Mouse (Mus musculus): Measurements from ENCODE around the gene Pde11a. TPM values are rescaled to one million over a fixed set of nuclear protein-coding genes. Genes with fewer than 3 reads are reported as not detected.
A peak's percentile ranks its signal among the peaks of the same experiment; 100 is the strongest.

Gene Pde11a
- polyA plus RNA-seq, 1 experiment from 2014 or later: 0.18 TPM

- peaks cover 5% of the 10 kb centered on the region; the same call in 1 of the 2 replicates for H3K4me1 ChIP-seq (replicated peaks)
- no peaks in the 10 kb centered on the region for H3K36me3 ChIP-seq
- WGBS: 73% methylated on average over 2 of the region's 2 CpGs
- no peaks in the 10 kb centered on the region for H3K27me3 ChIP-seq
- no peaks in the 10 kb centered on the region for H3K9me3 ChIP-seq (replicated peaks)
- no peak overlapping the region for H3K9ac ChIP-seq
- H3K27ac ChIP-seq: no peak overlapping the region
- no peak overlapping the region for H3K4me2 ChIP-seq
- no peak overlapping the region for H3K4me3 ChIP-seq
- no peak for ATAC-seq (replicated peaks; ENCODE audit: insufficient number of reproducible peaks, insufficient read depth, low FRiP score, low read depth)
Measured at GRCm38 (mm10) chr2:76239175-76239574, 99.4 kb downstream of the Pde11a start.

- no peak overlapping the region for H3K27ac ChIP-seq
- no peak overlapping the region for H3K4me3 ChIP-seq
- no peaks in the 10 kb centered on the region for H3K9me3 ChIP-seq (replicated peaks)
- H3K36me3 ChIP-seq: no peaks in the 10 kb centered on the region
- ATAC-seq (replicated peaks; ENCODE audit: insufficient number of reproducible peaks, insufficient read depth, low FRiP score, low read depth): no peak
- H3K4me2 ChIP-seq: no peak overlapping the region
- no peak overlapping the region for H3K9ac ChIP-seq
- no peaks in the 10 kb centered on the region for H3K27me3 ChIP-seq
- WGBS: 57% methylated on average over 3 of the region's 3 CpGs
- H3K4me1 ChIP-seq (replicated peaks): peaks cover 5% of the 10 kb centered on the region; the same call in 1 of the 2 replicates
Measured at GRCm38 (mm10) chr2:76238496-76238895, 100.1 kb downstream of the Pde11a start.

GRCm38 (mm10) chr2:76237638-76238420, 100.7 kb downstream of the Pde11a start:
- Histone ChIP-seq H3K27me3 (no peaks in the 10 kb centered on the region), H3K9me3 (replicated peaks) (no peaks in the 10 kb centered on the region), H3K9ac (no peak overlapping the region), H3K4me2 (no peak overlapping the region), H3K4me3 (no peak overlapping the region), H3K4me1 (replicated peaks) (peaks cover 5% of the 10 kb centered on the region; the same call in 1 of the 2 replicates), H3K27ac (no peak overlapping the region), H3K36me3 (no peaks in the 10 kb centered on the region)
- no peak for ATAC-seq (replicated peaks; ENCODE audit: insufficient number of reproducible peaks, insufficient read depth, low FRiP score, low read depth)
- 58% methylated on average over 10 of the region's 10 CpGs for WGBS

DNA sequence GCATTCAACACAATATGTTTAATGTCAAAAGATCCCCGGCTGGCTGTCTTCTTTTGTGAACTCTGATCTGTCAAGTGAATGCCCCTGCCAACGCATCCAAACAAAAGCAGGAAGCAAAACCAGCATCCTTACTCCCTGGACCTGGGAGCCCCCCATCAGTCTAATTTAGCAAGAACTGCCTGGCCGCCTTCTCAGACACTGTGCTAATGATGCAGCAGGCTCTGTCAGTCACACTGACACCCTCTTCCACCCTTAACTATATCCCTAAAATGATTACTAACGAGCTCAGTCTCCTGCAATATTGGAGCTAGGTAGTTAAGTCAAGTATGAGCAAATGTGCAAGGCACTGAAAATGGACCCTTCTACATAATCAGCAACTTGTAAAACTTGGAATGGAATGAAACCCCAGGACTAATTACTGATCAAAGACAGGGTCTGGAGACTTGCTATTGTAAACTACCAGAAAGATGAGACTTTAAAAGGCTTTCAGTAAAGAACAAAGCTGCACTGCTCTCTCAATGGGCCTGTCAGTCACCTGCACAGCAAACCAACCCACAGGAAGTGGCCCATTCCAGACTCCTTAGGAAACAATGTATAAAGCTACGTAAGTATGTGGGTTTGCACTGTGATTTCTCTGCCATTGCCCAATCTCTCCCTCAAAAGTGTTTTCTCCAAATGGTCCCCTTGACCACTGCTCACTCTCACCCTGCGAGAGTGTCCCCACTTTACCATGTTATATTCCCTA, 118.0 kb downstream of the Pde11a start:
- ATAC-seq (replicated peaks; ENCODE audit: insufficient number of reproducible peaks, insufficient read depth, low FRiP score, low read depth): no peak
- Histone ChIP-seq H3K9ac (no peak overlapping the region), H3K27me3 (no peaks in the 10 kb centered on the region), H3K9me3 (replicated peaks) (no peaks in the 10 kb centered on the region), H3K4me2 (no peak overlapping the region), H3K4me1 (replicated peaks) (no peaks in the 10 kb centered on the region), H3K27ac (no peak overlapping the region), H3K4me3 (no peak overlapping the region), H3K36me3 (no peaks in the 10 kb centered on the region)
- WGBS: 56% methylated on average over 6 of the region's 6 CpGs

GRCm38 (mm10) chr2:76219540-76219939, 119.0 kb downstream of the Pde11a start:
- no peak overlapping the region for H3K9ac ChIP-seq
- H3K4me1 ChIP-seq (replicated peaks): no peaks in the 10 kb centered on the region
- H3K36me3 ChIP-seq: no peaks in the 10 kb centered on the region
- H3K9me3 ChIP-seq (replicated peaks): no peaks in the 10 kb centered on the region
- H3K27me3 ChIP-seq: no peaks in the 10 kb centered on the region
- WGBS: 66% methylated on average over 6 of the region's 6 CpGs
- H3K4me2 ChIP-seq: no peak overlapping the region
- H3K27ac ChIP-seq: no peak overlapping the region
- ATAC-seq (replicated peaks; ENCODE audit: insufficient number of reproducible peaks, insufficient read depth, low FRiP score, low read depth): no peak
- no peak overlapping the region for H3K4me3 ChIP-seq

- H3K36me3 ChIP-seq: no peaks in the 10 kb centered on the region
Measured at GRCm38 (mm10) chr2:76216146-76216545, 122.4 kb downstream of the Pde11a start.

GRCm38 (mm10) chr2:76215219-76215618, 123.4 kb downstream of the Pde11a start:
- 79% methylated on average over 9 of the region's 9 CpGs for WGBS
- Histone ChIP-seq H3K4me2 (no peak overlapping the region), H3K4me1 (replicated peaks) (no peaks in the 10 kb centered on the region), H3K36me3 (no peaks in the 10 kb centered on the region), H3K9me3 (replicated peaks) (no peaks in the 10 kb centered on the region), H3K27me3 (no peaks in the 10 kb centered on the region), H3K4me3 (no peak overlapping the region), H3K27ac (no peak overlapping the region), H3K9ac (no peak overlapping the region)
- ATAC-seq (replicated peaks; ENCODE audit: insufficient number of reproducible peaks, insufficient read depth, low FRiP score, low read depth): no peak

More at GRCm38 (mm10) chr2:76216146-76216545, 122.4 kb downstream of the Pde11a start:
- H3K27me3 ChIP-seq: no peaks in the 10 kb centered on the region
- 69% methylated on average over 7 of the region's 7 CpGs for WGBS
- no peak overlapping the region for H3K27ac ChIP-seq
- no peaks in the 10 kb centered on the region for H3K9me3 ChIP-seq (replicated peaks)
- no peak for ATAC-seq (replicated peaks; ENCODE audit: insufficient number of reproducible peaks, insufficient read depth, low FRiP score, low read depth)
- H3K9ac ChIP-seq: no peak overlapping the region
- no peaks in the 10 kb centered on the region for H3K4me1 ChIP-seq (replicated peaks)
- H3K4me2 ChIP-seq: no peak overlapping the region
- no peak overlapping the region for H3K4me3 ChIP-seq

- Histone ChIP-seq H3K9ac (no peak overlapping the region), H3K4me3 (no peak overlapping the region), H3K27ac (0 out of 2 replicates have a peak overlapping the region, but pooled peaks have one; percentile 18), H3K27me3 (no peaks in the 10 kb centered on the region), H3K4me1 (replicated peaks) (peaks cover 7% of the 10 kb centered on the region; the same call in 1 of the 2 replicates), H3K4me2 (no peak overlapping the region), H3K36me3 (no peaks in the 10 kb centered on the region), H3K9me3 (replicated peaks) (no peaks in the 10 kb centered on the region)
- peak; percentile 67; the same call in 1 of the 2 replicates for ATAC-seq (replicated peaks; ENCODE audit: insufficient number of reproducible peaks, insufficient read depth, low FRiP score, low read depth)
- WGBS: 31% methylated on average over 1 of the region's 1 CpGs
Measured at GRCm38 (mm10) chr2:76185126-76185525, 153.4 kb downstream of the Pde11a start.

DNA sequence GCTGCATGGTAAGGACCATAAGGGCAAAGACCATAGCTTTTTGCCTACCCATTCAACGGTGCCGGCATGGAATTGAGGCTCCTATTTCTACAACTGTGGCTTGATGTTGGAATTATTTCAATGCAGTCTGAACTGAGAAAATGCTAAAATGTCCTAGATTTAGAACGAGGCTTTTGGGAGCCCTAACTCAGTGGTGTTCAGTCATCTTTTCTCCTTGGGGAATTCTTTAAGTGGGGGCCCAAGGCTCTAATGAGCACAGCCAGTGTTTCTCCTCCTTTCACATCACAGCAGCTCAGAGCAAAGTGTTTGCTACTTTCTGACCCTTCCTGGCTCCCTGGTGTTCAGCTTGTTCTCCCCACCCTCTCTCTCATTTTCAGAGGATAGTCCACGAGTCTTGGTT, 175.8 kb downstream of the Pde11a start:
- no peak for ATAC-seq (replicated peaks; ENCODE audit: insufficient number of reproducible peaks, insufficient read depth, low FRiP score, low read depth)
- H3K9ac ChIP-seq: no peak overlapping the region
- 79% methylated on average over 4 of the region's 4 CpGs for WGBS

GRCm38 (mm10) chr2:76158973-76159372, 179.6 kb downstream of the Pde11a start:
- no peaks in the 10 kb centered on the region for H3K9me3 ChIP-seq (replicated peaks)
- H3K4me3 ChIP-seq: no peak overlapping the region
- 74% methylated on average over 2 of the region's 2 CpGs for WGBS
- H3K4me1 ChIP-seq (replicated peaks): no peaks in the 10 kb centered on the region; the same call in 1 of the 2 replicates
- H3K36me3 ChIP-seq: no peaks in the 10 kb centered on the region
- no peaks in the 10 kb centered on the region for H3K27me3 ChIP-seq
- no peak overlapping the region for H3K9ac ChIP-seq
- no peak for ATAC-seq (replicated peaks; ENCODE audit: insufficient number of reproducible peaks, insufficient read depth, low FRiP score, low read depth)
- H3K4me2 ChIP-seq: no peak overlapping the region
- no peak overlapping the region for H3K27ac ChIP-seq

More for the DNA sequence above, 175.8 kb downstream of the Pde11a start:
- no peak overlapping the region for H3K4me2 ChIP-seq
- H3K27me3 ChIP-seq: no peaks in the 10 kb centered on the region
- no peaks in the 10 kb centered on the region; the same call in 1 of the 2 replicates for H3K4me1 ChIP-seq (replicated peaks)
- no peaks in the 10 kb centered on the region for H3K36me3 ChIP-seq
- no peak overlapping the region for H3K4me3 ChIP-seq
- H3K27ac ChIP-seq: no peak overlapping the region
- H3K9me3 ChIP-seq (replicated peaks): no peaks in the 10 kb centered on the region

DNA sequence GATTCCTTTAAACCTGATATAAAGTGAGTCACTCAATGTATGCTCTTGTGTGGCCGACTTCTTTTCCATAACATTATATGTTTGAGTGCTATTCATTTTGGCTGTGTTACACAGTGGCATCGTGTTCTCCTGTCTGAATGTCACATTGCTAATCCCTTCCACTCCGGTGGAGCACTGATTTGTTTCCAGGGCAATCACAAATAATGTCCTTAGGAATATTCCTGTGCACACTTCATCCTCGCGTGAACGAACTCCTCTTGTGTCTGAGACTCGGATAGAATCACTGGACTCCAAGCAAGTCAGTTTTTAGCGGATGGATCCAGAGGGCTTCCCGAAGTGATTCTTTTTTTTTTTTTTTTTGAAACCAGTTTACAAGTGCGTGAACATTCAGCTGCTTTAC, 197.4 kb downstream of the Pde11a start:
- ATAC-seq (replicated peaks; ENCODE audit: insufficient number of reproducible peaks, insufficient read depth, low FRiP score, low read depth): no peak
- H3K27ac ChIP-seq: no peak overlapping the region
- no peaks in the 10 kb centered on the region for H3K36me3 ChIP-seq
- no peaks in the 10 kb centered on the region for H3K27me3 ChIP-seq
- no peak overlapping the region for H3K9ac ChIP-seq
- H3K4me2 ChIP-seq: no peak overlapping the region
- 77% methylated on average over 10 of the region's 10 CpGs for WGBS
- H3K4me1 ChIP-seq (replicated peaks): no peaks in the 10 kb centered on the region
- H3K9me3 ChIP-seq (replicated peaks): no peaks in the 10 kb centered on the region
- H3K4me3 ChIP-seq: no peak overlapping the region

Data from heart, embryonic 15.5 days (tissue).